Mouse (Mus musculus): ENCODE measurements around the gene C130032M10Rik.

C130032M10Rik gene

GRCm38 (mm10) chr9:114548496-114548895, 33.0 kb downstream of the C130032M10Rik start:
- no peak for DNase-seq (ENCODE audit: low spot score in 2 of 2)

DNA sequence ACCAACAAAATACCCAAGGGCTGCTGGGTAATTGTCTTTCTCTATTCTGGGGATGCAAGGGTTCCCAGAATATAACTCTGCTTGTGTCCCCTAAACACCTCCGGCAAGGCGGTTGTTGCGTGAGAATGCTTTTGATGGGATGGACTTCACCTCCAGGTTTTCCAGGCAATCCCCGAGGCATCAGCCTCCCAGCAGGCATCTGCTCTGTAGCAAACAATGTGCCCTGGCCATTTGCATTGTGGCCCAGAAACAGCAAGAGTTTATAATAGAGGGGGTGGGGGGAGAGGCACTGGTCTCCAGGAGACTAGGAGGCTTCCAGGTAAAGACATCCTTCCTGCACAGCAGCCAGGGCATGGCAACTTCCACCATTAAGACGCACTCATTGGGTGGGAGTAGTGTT, 33.6 kb downstream of the C130032M10Rik start:
- DNase-seq (ENCODE audit: low spot score in 2 of 2), result no peak

DNA sequence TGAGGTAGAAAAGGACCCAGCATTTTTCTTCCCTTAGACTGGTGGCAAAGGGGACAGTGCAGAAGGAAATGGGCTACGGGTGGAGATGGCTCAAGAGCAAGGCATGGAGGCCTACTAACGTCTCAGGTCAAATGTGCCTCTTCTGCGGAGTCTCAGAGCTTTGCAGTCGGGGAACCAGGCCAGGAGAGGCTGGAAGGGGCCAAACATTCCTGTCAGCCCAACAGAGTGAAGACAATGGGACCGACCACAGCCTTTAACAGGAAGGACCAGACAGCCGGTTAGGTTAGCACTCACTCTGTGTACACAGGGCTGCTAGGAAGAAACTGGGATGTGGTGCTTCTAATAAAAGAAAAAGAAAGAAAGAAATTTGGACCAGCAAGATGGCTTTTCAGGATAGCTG, 34.5 kb downstream of the C130032M10Rik start:
- DNase-seq (ENCODE audit: low spot score in 2 of 2), result no peak

DNA sequence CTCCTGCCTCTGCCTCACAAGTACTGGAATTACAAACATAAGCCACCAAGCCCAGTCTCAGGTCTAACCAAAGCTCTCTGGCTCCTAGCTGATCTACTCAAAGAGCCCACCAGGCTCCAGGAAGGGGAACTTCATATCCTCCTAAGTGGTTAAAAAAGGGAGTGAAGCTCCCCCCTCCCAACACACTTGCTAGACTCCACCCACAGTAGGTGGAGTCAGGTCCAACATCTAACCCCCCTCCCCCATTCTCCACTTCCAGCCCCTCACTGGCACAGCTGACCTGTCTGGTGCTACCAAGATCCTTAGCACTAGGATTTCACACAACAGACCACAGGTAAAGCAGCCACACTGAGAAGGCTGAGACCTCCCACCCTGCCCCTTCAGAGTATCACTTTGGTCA, 38.3 kb downstream of the C130032M10Rik start:
- no peak for DNase-seq (ENCODE audit: low spot score in 2 of 2)

DNA sequence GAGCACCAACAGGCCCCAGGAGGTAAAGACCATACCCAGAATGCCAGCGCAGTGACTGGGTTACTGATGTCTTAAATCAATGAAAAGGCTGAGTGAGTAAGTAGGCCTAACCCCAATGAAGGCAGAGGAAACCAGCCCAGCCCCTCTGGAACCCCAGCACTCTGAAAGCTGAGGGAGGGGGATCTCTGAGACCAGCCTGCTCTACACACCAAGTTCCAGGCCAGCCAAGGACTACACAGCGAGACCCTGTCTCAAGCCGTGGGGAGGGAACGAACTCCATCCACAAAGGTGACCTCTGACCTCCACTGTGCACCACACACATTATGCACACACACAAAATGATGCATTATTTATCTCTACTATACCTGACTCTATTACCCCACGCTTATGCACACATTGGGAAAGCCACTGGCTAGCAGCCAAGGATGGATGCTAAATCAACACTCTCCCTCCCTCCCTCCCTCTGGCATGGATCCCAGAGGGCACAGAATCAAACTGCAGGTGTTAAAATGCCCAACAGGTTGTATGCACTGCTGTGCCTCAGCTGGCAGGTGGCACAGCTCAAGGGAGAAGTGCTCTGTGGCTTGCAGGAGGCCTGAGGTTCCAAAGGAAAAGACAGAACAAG, 39.0 kb downstream of the C130032M10Rik start:
- DNase-seq (ENCODE audit: low spot score in 2 of 2), result no peak

- DNase-seq (ENCODE audit: low spot score in 2 of 2), result no peak
These were observed 40.9 kb downstream of the C130032M10Rik start for GRCm38 (mm10) chr9:114556276-114556855.

GRCm38 (mm10) chr9:114557086-114557485, 41.6 kb downstream of the C130032M10Rik start:
- DNase-seq (ENCODE audit: low spot score in 2 of 2), result no peak

DNA sequence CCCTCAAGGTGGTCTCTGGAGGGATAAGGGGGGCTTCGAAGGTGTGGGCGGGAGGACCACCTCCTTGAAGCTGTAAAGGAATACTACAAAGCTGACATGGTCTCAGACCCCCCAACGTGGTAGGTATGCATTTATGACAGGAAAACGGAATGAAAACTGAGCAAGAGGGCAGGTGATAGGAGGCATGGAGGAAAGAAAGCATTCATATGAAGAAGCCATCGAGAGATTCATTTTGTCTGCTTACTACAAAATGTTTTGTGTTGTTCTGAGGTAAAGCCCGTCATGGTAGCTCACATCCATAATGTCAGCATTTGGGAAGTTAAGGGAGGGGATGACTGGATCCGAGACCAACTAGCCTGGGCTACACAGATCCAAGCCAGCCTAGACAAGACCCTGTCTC, 44.6 kb downstream of the C130032M10Rik start:
- DNase-seq (ENCODE audit: low spot score in 2 of 2), result no peak

DNA sequence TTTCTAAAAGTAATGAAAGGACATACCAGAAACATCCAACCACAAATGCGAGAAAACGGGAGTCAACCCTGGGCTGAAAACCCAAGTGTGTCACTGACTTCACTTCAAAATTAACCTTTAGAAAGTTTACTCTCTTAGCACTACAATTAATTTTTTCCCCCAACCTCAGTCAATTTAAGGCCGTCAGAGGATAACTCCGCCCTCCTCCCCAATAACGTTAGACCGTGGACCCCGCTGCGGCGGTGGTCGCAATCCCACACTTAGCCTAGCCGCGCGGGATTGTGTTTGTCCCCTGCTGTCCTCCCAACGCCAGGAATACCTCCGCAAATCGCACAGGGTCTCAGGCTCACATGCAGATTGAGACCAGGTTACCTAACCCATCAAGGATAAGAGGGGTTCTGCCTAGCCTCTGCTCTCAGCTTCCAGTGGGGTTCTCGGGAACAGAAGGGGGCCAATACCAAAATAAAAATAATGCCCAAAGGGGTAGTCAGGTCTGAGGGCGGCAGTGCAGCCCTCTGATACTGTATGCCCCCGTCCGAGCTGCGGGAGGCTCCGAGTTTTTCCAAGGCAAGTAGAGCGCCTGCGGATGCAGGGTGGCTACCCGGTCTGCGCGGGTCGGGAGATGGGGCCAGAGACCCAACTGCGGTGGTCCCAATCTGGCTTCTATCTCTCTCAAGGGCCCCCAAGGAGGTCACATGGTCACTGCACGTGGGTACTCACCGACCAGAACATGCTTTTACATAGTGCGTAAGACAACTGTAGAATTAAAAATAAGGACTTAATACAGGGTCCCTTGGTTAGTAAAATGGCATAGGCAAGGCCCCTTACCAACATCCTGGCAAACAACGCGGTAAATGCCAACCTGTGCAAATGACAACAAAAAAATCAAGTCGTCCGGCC, 45.5 kb downstream of the C130032M10Rik start:
- DNase-seq (ENCODE audit: low spot score in 2 of 2), result no peak

GRCm38 (mm10) chr9:114561671-114561971, 46.1 kb downstream of the C130032M10Rik start:
- DNase-seq (ENCODE audit: low spot score in 2 of 2), result no peak

GRCm38 (mm10) chr9:114562031-114562918, 46.8 kb downstream of the C130032M10Rik start:
- no peak for DNase-seq (ENCODE audit: low spot score in 2 of 2)

DNA sequence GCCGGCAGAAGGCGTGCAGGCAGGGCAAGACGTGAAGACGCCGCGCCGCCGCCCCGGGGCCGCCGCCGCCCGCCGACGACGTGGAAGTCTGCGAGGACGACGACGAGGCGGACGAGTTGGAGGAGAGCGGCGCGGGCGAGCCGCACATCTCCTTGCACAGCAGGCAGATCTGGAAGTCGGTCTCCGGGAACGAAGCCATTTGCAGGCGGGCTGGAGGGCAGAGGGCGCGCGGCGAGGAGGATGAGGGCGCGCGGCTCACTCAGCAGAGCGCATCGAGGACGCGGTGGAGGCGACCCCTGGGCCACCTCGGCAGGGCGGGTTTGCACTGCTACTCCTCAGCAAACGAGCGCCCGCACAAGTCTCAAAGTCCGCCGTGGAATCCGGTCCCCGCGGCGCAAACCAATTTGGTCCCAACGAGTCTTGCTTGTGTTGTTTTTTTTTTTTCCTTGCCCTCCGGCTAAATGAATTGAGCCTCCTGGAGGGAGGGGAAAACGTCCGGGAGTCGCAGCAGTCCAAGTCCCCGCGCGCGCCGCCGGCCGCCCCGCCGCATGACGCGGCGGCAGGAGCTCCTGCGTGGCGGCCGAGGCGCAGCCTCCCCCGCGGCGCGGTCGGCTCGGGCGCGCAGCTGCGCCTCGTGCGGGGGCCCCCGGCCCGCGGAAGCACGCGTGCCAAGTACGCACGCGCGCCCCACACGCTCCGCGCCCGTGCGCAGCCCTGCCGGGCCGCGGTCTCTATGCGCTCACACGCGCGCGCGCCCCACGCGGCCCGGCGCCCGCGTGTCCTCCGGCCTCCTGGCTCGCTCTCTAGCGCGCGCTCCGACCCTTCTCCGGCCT, 47.6 kb downstream of the C130032M10Rik start:
- no peak for DNase-seq (ENCODE audit: low spot score in 2 of 2)

DNA sequence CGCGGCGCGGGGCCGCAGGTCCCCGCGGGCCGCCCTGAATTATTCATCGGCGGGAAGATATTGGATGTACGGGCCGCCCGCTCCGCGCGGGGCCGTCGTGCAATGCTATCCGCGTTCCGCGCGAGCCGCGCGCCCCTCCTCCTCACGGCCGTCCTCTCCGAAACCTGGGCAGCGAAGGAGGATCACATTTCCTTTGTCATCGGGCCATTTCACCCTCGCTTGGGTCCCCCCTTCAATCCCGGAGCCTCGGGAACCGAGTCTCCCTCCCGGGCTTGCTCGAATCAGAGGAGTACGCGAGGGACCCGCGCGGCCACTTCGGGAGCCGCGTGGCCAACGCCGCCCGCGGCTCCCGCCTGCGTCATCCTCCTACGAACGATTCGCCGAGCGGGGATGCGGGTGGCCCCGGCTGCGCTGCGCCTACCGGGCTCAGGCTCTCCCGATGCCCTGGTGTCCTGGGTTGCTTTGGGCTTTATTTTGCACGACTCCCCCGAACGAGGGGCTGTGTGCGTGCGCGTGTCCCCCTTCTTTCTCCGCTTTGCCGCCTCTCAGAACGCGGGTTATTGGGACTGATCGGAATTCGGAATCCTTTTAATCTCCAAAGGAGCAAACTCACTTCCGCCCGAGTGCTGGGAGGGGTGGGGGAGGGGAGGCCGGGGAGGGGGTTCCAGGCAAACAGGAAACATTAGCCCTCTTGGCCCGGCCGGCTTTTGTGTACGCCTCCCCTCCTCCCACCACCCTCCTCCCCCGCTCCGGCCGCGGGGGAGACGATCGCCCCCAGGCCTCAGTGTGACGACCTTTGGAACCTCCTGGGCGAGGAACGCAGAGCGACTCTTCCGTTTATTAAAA, 48.5 kb downstream of the C130032M10Rik start, which contains the start of gene Trim71:
TSS of gene Trim71 (minus strand) at position 609 of the 846 bp plus-strand sequence.
- no peak for DNase-seq (ENCODE audit: low spot score in 2 of 2)

DNA sequence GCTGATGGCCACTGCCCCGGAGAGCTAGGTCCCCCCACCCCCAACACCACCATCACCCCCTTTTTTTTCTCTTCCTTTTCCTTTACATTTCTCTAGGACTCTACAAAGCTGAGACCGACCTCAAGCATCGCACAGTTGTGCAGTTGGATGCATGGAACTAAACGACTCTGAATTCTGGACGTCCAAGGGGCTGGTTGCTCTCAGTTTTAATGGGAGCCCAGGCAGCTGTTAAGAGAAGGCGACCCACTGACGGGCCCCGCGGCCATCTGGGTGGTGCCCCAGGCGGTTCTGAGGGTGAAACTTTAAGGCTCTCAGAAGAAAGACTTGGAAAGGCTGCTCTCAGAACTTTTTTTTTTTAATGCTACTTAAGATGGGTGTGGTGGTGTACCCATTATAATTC, 49.2 kb downstream of the C130032M10Rik start:
- no peak for DNase-seq (ENCODE audit: low spot score in 2 of 2)
